Mouse (Mus musculus) WW6 (cell line): ENCODE measurements around the gene Cct4.

Experiments used
- DNase-seq: peaks from one replicate; pipeline ENCODE4 v3.0.0-alpha.2; 2013; ENCODE audit warnings: low read depth, low spot score

Gene Cct4

GRCm38 (mm10) chr11:22982846-22983245 is 7.5 kb upstream of the Cct4 start:
- no peak for DNase-seq

- no peak for DNase-seq
Observed at GRCm38 (mm10) chr11:22985510-22985909, 4.8 kb upstream of the Cct4 start.

- no peak for DNase-seq
Observed at GRCm38 (mm10) chr11:22987357-22987756, 3.0 kb upstream of the Cct4 start.

- DNase-seq: no peak
Observed at GRCm38 (mm10) chr11:22989786-22990185, 533 bp upstream of the Cct4 start.

- DNase-seq: no peak
Observed at GRCm38 (mm10) chr11:22991218-22991835, 1.0 kb downstream of the Cct4 start.

GRCm38 (mm10) chr11:22994271-22994670 is 4.0 kb downstream of the Cct4 start:
- DNase-seq: no peak

GRCm38 (mm10) chr11:22995461-22995860 is 5.1 kb downstream of the Cct4 start:
- DNase-seq: no peak

- no peak for DNase-seq
Observed at GRCm38 (mm10) chr11:22998308-22998707, 8.0 kb downstream of the Cct4 start.

GRCm38 (mm10) chr11:23005276-23005675 is 15.0 kb downstream of the Cct4 start:
- DNase-seq: no peak

GRCm38 (mm10) chr11:23007166-23007480 is 16.8 kb downstream of the Cct4 start:
- peak; percentile 38 for DNase-seq

- DNase-seq: peak; percentile 92
Observed at GRCm38 (mm10) chr11:23007481-23008180, 17.3 kb downstream of the Cct4 start, which contains the start of gene Fam161a. Fam161a (plus strand) TSS chr11:23007531.

- DNase-seq: peak; percentile 90
Observed at GRCm38 (mm10) chr11:23008181-23008823, 18.0 kb downstream of the Cct4 start.

- DNase-seq: no peak
Observed at GRCm38 (mm10) chr11:23008824-23009200, 18.5 kb downstream of the Cct4 start.

- no peak for DNase-seq
Observed at GRCm38 (mm10) chr11:23013096-23013495, 22.8 kb downstream of the Cct4 start.

GRCm38 (mm10) chr11:23013580-23014294 is 23.4 kb downstream of the Cct4 start:
- peak; percentile 34 for DNase-seq

GRCm38 (mm10) chr11:23014996-23015395 is 24.7 kb downstream of the Cct4 start:
- DNase-seq: no peak

GRCm38 (mm10) chr11:23017943-23018342 is 27.6 kb downstream of the Cct4 start:
- no peak for DNase-seq

GRCm38 (mm10) chr11:23020116-23020770 is 29.9 kb downstream of the Cct4 start:
- DNase-seq: no peak

- DNase-seq: no peak
Observed at GRCm38 (mm10) chr11:23020841-23021240, 30.5 kb downstream of the Cct4 start.

- DNase-seq: no peak
Observed at GRCm38 (mm10) chr11:23023155-23023554, 32.8 kb downstream of the Cct4 start.

GRCm38 (mm10) chr11:23024169-23024568 is 33.9 kb downstream of the Cct4 start:
- no peak for DNase-seq

GRCm38 (mm10) chr11:23028957-23029356 is 38.6 kb downstream of the Cct4 start:
- DNase-seq: no peak
